Mouse (Mus musculus) retina, postnatal 7 days (tissue): ENCODE results near the gene Nop10.
"Not testable (repeated sequence)": the region's sequence is repeated elsewhere in the genome, so short reads cannot be mapped to it uniquely, and the experiment has no call there.

ENCODE experiments used
- DNase-seq: peaks from one replicate; pipeline ENCODE4 v3.0.0-alpha.2; 2012; ENCODE audit warnings: low read depth, low spot score

Gene Nop10

GRCm38 (mm10) chr2:112265448-112266241 lies 3.9 kb downstream of the Nop10 start, which contains the start of gene Slc12a6:
TSS of gene Slc12a6 (plus strand) at chr2:112265825.
- peak; percentile 82 for DNase-seq

- DNase-seq, result no peak
Measured at GRCm38 (mm10) chr2:112266242-112266592, 4.5 kb downstream of the Nop10 start, which contains the start of gene Gm21985. TSS of gene Gm21985 (plus strand) at chr2:112266314.

- no peak for DNase-seq
Measured at GRCm38 (mm10) chr2:112266780-112267179, 5.1 kb downstream of the Nop10 start.

- no peak for DNase-seq
Measured at GRCm38 (mm10) chr2:112267547-112268269, 6.0 kb downstream of the Nop10 start.

GRCm38 (mm10) chr2:112270011-112270410 lies 8.3 kb downstream of the Nop10 start:
- DNase-seq, result no peak

GRCm38 (mm10) chr2:112272909-112273308 lies 11.2 kb downstream of the Nop10 start:
- no peak for DNase-seq

GRCm38 (mm10) chr2:112273474-112273873 lies 11.7 kb downstream of the Nop10 start:
- DNase-seq, result no peak

GRCm38 (mm10) chr2:112276870-112277269 lies 15.1 kb downstream of the Nop10 start:
- no peak for DNase-seq

- no peak for DNase-seq
Measured at GRCm38 (mm10) chr2:112282846-112283245, 21.1 kb downstream of the Nop10 start.

- peak; percentile 42 for DNase-seq
Measured at GRCm38 (mm10) chr2:112284363-112285030, 22.8 kb downstream of the Nop10 start.

- no peak for DNase-seq
Measured at GRCm38 (mm10) chr2:112285031-112285390, 23.3 kb downstream of the Nop10 start.

- DNase-seq, result not testable (repeated sequence)
Measured at GRCm38 (mm10) chr2:112286062-112286461, 24.3 kb downstream of the Nop10 start.

- DNase-seq, result no peak
Measured at GRCm38 (mm10) chr2:112287059-112287458, 25.3 kb downstream of the Nop10 start.

- no peak for DNase-seq
Measured at GRCm38 (mm10) chr2:112289507-112289906, 27.8 kb downstream of the Nop10 start.

- no peak for DNase-seq
Measured at GRCm38 (mm10) chr2:112292823-112293222, 31.1 kb downstream of the Nop10 start.

- DNase-seq, result no peak
Measured at GRCm38 (mm10) chr2:112296211-112296610, 34.5 kb downstream of the Nop10 start.

GRCm38 (mm10) chr2:112298221-112298620 lies 36.5 kb downstream of the Nop10 start:
- no peak for DNase-seq

GRCm38 (mm10) chr2:112308671-112309070 lies 46.9 kb downstream of the Nop10 start:
- DNase-seq, result no peak

GRCm38 (mm10) chr2:112309161-112309600 lies 47.5 kb downstream of the Nop10 start:
- DNase-seq, result no peak
